Mouse (Mus musculus) limb, embryonic 11.5 days (tissue): ENCODE data around the gene Fmn2. TPM values are rescaled to one million over a fixed set of nuclear protein-coding genes. Genes with fewer than 3 reads are reported as not detected.

Experiments used
- ATAC-seq: fragments of 200-750 bp; cut with Nextera tagmentation; 2 replicates; pipeline ENCODE4 v1.8.0; 2017; ENCODE audit warnings: low read depth; ENCODE audit not compliant: insufficient number of reproducible peaks, low FRiP score, low TSS enrichment
- DNase-seq: peaks from one replicate; pipeline ENCODE4 v3.0.0-alpha.2; 2015; ENCODE audit warnings: low spot score
- H3K27ac ChIP-seq: fragments of 300-500 bp; sonication (generic); replicated peaks from 2 replicates; pipeline ENCODE4 v1.5.1; 2014; ENCODE audit warnings: low read depth, mild to moderate bottlenecking, low read length
- H3K27me3 ChIP-seq: fragments of 300-500 bp; sonication (generic); 2 replicates; pipeline ENCODE4 v1.6.1; 2014; ENCODE audit warnings: mild to moderate bottlenecking, low read length, mixed read lengths; ENCODE audit not compliant: control insufficient read depth, insufficient read depth
- H3K36me3 ChIP-seq: fragments of 300-500 bp; sonication (generic); 2 replicates; pipeline ENCODE4 v1.6.1; 2014; ENCODE audit warnings: mild to moderate bottlenecking, low read length, moderate library complexity, mixed read lengths; ENCODE audit not compliant: control insufficient read depth, insufficient read depth
- H3K4me1 ChIP-seq: fragments of 300-500 bp; sonication (generic); 2 replicates; pipeline ENCODE4 v1.6.1; 2014; ENCODE audit warnings: low read length, mixed read lengths; ENCODE audit not compliant: control insufficient read depth, insufficient read depth
- H3K4me2 ChIP-seq: fragments of 300-500 bp; sonication (generic); 2 replicates; pipeline ENCODE4 v1.6.1; 2014; ENCODE audit warnings: low read depth, mild to moderate bottlenecking, moderate library complexity; ENCODE audit not compliant: severe bottlenecking
- H3K4me3 ChIP-seq: fragments of 300-500 bp; sonication (generic); 2 replicates; pipeline ENCODE4 v1.5.1; 2014; ENCODE audit warnings: low read depth, low read length
- H3K9ac ChIP-seq: fragments of 300-500 bp; sonication (generic); 2 replicates; pipeline ENCODE4 v1.6.1; 2014; ENCODE audit warnings: mild to moderate bottlenecking, low read length
- H3K9me3 ChIP-seq: fragments of 300-500 bp; sonication (generic); 2 replicates; pipeline ENCODE4 v1.6.1; 2016; ENCODE audit warnings: low read length; ENCODE audit not compliant: control insufficient read depth
- WGBS: fragments of 180-500 bp; shearing (Covaris S2); extraction: QIAGEN DNeasy Blood & Tissue Kit; methylation state at CpG from one replicate; pipeline ENCODE4 v1.1.7; 2014; 5-methylcytosine and 5-hydroxymethylcytosine counted together
- polyA plus RNA-seq: library from polyadenylated mRNA; unstranded; fragments of >200 nt; fragmentation: Nextera tagmentation; extraction: Ambion mirVana; gene quantifications from 2 replicates; pipeline ENCODE4 v1.2.1, GENCODE M21; 2014

Fmn2 gene
- polyA plus RNA-seq, 1 experiment from 2014 or later, result 1.3 TPM

- no peaks in the 10 kb centered on the region for H3K36me3 ChIP-seq
- H3K9me3 ChIP-seq, result no peaks in the 10 kb centered on the region
- no peak for ATAC-seq
- H3K4me2 ChIP-seq, result no peak overlapping the region
- no peak overlapping the region for H3K4me3 ChIP-seq
- DNase-seq, result no peak
- H3K9ac ChIP-seq, result no peak overlapping the region
- H3K27ac ChIP-seq, result no peak overlapping the region
- no peaks in the 10 kb centered on the region for H3K4me1 ChIP-seq
- H3K27me3 ChIP-seq, result no peaks in the 10 kb centered on the region
- WGBS, result 81% methylated on average over 4 of the region's 4 CpGs
Measured at GRCm38 (mm10) chr1:174811846-174812245, 310.2 kb downstream of the Fmn2 start.

GRCm38 (mm10) chr1:174826562-174826961, 324.9 kb downstream of the Fmn2 start:
- ATAC-seq (no peak), DNase-seq (no peak)
- Histone ChIP-seq H3K36me3 (no peaks in the 10 kb centered on the region), H3K9ac (no peak overlapping the region), H3K4me1 (no peaks in the 10 kb centered on the region), H3K27ac (no peak overlapping the region), H3K9me3 (no peaks in the 10 kb centered on the region), H3K4me2 (no peak overlapping the region), H3K4me3 (no peak overlapping the region), H3K27me3 (no peaks in the 10 kb centered on the region)
- WGBS, result 43% methylated on average over 8 of the region's 8 CpGs

- Histone ChIP-seq H3K27me3 (no peaks in the 10 kb centered on the region), H3K27ac (no peak overlapping the region), H3K9ac (no peak overlapping the region), H3K36me3 (no peaks in the 10 kb centered on the region), H3K9me3 (no peaks in the 10 kb centered on the region), H3K4me3 (no peak overlapping the region), H3K4me2 (no peak overlapping the region), H3K4me1 (no peaks in the 10 kb centered on the region)
- WGBS, result 93% methylated on average over 23 of the region's 23 CpGs
- DNase-seq (no peak), ATAC-seq (no peak)
Measured at GRCm38 (mm10) chr1:174836861-174837260, 335.2 kb downstream of the Fmn2 start.

- Histone ChIP-seq H3K27ac (no peak overlapping the region), H3K4me1 (no peaks in the 10 kb centered on the region), H3K9me3 (no peaks in the 10 kb centered on the region), H3K36me3 (no peaks in the 10 kb centered on the region), H3K4me2 (no peak overlapping the region), H3K4me3 (no peak overlapping the region), H3K9ac (no peak overlapping the region), H3K27me3 (no peaks in the 10 kb centered on the region)
- WGBS, result 73% methylated on average over 6 of the region's 6 CpGs
- ATAC-seq (no peak), DNase-seq (no peak)
Measured at GRCm38 (mm10) chr1:174844786-174845185, 343.2 kb downstream of the Fmn2 start.

- DNase-seq, result no peak
- Histone ChIP-seq H3K4me3 (no peak overlapping the region), H3K9ac (no peak overlapping the region), H3K27me3 (no peaks in the 10 kb centered on the region), H3K4me2 (no peak overlapping the region), H3K36me3 (no peaks in the 10 kb centered on the region), H3K27ac (no peak overlapping the region), H3K9me3 (no peaks in the 10 kb centered on the region), H3K4me1 (no peaks in the 10 kb centered on the region)
- WGBS, result 78% methylated on average over 2 of the region's 2 CpGs
- ATAC-seq, result no peak
Measured at GRCm38 (mm10) chr1:174856188-174856587, 354.6 kb downstream of the Fmn2 start.

- DNase-seq, result no peak
- H3K27me3 ChIP-seq, result no peaks in the 10 kb centered on the region
- no peak overlapping the region for H3K4me2 ChIP-seq
- 83% methylated on average over 10 of the region's 10 CpGs for WGBS
- H3K36me3 ChIP-seq, result no peaks in the 10 kb centered on the region
- no peaks in the 10 kb centered on the region for H3K4me1 ChIP-seq
- H3K4me3 ChIP-seq, result no peak overlapping the region
- no peaks in the 10 kb centered on the region for H3K9me3 ChIP-seq
- no peak overlapping the region for H3K9ac ChIP-seq
- no peak overlapping the region for H3K27ac ChIP-seq
- ATAC-seq, result no peak
Measured at GRCm38 (mm10) chr1:174860407-174861118, 358.9 kb downstream of the Fmn2 start.

Other genes starting within 250 kb of the Fmn2 start
- not detected in 2 replicates for gene Olfr419, start 249.8 kb upstream of the Fmn2 start, polyA plus RNA-seq
- not detected in 2 replicates for gene Mptx1, start 171.3 kb upstream of the Fmn2 start, polyA plus RNA-seq
- gene Olfr417, start 136.7 kb upstream of the Fmn2 start, polyA plus RNA-seq, result not detected in 2 replicates
- gene Olfr248, start 110.8 kb upstream of the Fmn2 start, polyA plus RNA-seq, result not detected in 2 replicates
- not detected in 2 replicates for gene Olfr414, start 77.8 kb upstream of the Fmn2 start, polyA plus RNA-seq
- gene Olfr220, start 59.7 kb upstream of the Fmn2 start, polyA plus RNA-seq, result not detected in 2 replicates